Mouse (Mus musculus): Measurements from ENCODE around the gene Vmn1r30.

The Vmn1r30 gene

DNA sequence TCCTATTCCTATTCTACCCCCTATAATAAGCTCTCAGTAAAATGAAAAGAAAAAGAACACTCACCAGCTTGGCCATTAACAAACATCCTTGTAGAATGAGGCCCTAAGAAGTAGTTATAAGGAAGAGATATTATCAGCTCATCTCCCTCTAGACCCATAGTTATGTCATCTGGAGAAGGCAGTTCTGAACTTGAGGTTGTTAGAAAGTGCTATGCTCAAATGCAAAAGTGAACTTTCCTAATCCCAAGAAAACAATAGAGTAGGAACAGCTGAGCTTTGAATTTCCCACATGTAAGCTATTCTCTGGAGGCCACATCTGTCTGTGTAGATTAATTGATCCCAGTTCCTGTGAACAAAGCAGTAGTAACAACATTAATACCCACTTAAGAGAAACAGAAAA is at the start of gene Vmn1r30:
Vmn1r30 (minus strand) TSS at position 101 of the 400 bp plus-strand sequence.
- no peak for ATAC-seq (ENCODE audit: insufficient number of reproducible peaks, low FRiP score, low TSS enrichment)

DNA sequence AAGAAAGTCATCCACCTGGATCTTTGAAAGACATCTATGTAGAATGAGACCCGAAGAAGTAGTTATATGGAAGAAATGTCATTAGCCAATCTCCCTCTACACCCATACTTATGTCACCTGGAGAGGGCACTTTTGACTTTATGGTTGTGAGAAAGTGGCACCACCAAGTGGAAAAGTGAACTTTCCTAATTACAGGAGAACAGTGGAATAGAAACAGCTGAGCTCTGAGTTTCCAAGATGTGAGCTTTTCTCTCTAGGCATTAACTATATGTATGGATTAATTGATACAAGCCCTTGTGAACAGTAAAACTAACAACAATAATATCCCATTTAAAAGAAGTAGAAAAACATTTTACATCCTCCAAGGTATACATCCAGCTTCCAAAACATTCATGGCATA is 32.0 kb upstream of the Vmn1r30 start, which contains the start of gene Vmn1r31:
Vmn1r31 (minus strand) TSS at position 101 of the 400 bp plus-strand sequence.
- ATAC-seq (ENCODE audit: insufficient number of reproducible peaks, low FRiP score, low TSS enrichment): no peak

Data from cerebellum, adult (tissue).